Mouse (Mus musculus): ENCODE measurements around the gene Slc25a21.

DNA sequence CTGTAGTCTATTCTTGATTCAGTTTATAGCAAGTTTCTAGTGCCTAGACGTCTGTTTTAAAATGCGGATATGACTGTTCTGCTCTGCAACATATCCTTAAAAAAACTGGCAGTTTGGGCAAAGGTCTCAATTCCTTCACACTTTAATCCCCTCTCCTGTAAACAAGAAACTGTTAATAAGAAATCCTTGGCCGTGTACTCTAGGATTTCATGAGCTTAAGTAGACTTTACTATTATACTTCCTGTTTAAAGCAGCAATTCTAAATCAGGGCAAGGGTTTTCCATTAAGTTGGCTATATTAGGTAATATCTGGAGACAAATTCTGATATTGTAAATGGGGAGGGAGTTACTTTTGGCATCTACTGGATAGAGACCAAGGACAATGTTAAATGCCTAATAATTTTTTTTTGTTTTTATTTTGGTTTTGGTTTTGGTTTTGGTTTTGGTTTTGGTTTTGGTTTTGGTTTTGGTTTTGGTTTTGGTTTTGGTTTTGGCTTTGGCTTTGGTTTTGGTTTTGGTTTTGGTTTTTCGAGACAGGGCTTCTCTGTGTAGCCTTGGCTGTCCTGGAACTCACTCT, 7.1 kb upstream of the Slc25a21 start:
- TF ChIP-seq CTCF (IDR thresholded peaks at IDR 0.05; ENCODE audit: borderline replicate concordance, insufficient read depth, low read depth, low read length) = no peak
- no peak for TF ChIP-seq POLR2A (IDR thresholded peaks at IDR 0.05; ENCODE audit: borderline replicate concordance, insufficient read depth, low read length)
